Mouse (Mus musculus): ENCODE results near the gene Zscan5b.

GRCm38 (mm10) chr7:6286921-6287531, 64.9 kb downstream of the Zscan5b start:
- TF ChIP-seq CTCF (IDR thresholded peaks at IDR 0.05; ENCODE audit: control insufficient read depth, insufficient read depth, insufficient replicate concordance, low read depth, low read length), result no peak
- TF ChIP-seq POLR2A (IDR thresholded peaks at IDR 0.05; ENCODE audit: control insufficient read depth, low read depth, low read length), result no peak

Measured in testis, adult 2 months (tissue).